Mouse (Mus musculus) stomach, embryonic 15.5 days (tissue): ENCODE data around the gene Tmco4. TPM values are rescaled to one million over a fixed set of nuclear protein-coding genes. Genes with fewer than 3 reads are reported as not detected.

ENCODE experiments used
- ATAC-seq: fragments of 200-750 bp; cut with Nextera tagmentation; 2 replicates; pipeline ENCODE4 v1.8.0; 2017; ENCODE audit warnings: low read depth, moderate number of reproducible peaks, moderate TSS enrichment; ENCODE audit not compliant: insufficient read depth, low FRiP score
- H3K27ac ChIP-seq: fragments of 300-500 bp; sonication (generic); 2 replicates; pipeline ENCODE4 v1.5.1; 2015; ENCODE audit warnings: mild to moderate bottlenecking, inconsistent platforms
- H3K27me3 ChIP-seq: fragments of 300-500 bp; sonication (generic); replicated peaks from 2 replicates; pipeline ENCODE4 v1.6.1; 2015; ENCODE audit warnings: inconsistent platforms
- H3K36me3 ChIP-seq: fragments of 300-500 bp; sonication (generic); 2 replicates; pipeline ENCODE4 v1.6.1; 2015; ENCODE audit warnings: inconsistent platforms
- H3K4me1 ChIP-seq: fragments of 300-500 bp; sonication (generic); 2 replicates; pipeline ENCODE4 v1.6.1; 2015; ENCODE audit warnings: inconsistent platforms
- H3K4me2 ChIP-seq: fragments of 300-500 bp; sonication (generic); 2 replicates; pipeline ENCODE4 v1.6.1; 2015; ENCODE audit warnings: mild to moderate bottlenecking, inconsistent platforms
- H3K4me3 ChIP-seq: fragments of 300-500 bp; sonication (generic); replicated peaks from 2 replicates; pipeline ENCODE4 v1.5.1; 2015; ENCODE audit warnings: inconsistent platforms
- H3K9ac ChIP-seq: fragments of 300-500 bp; sonication (generic); 2 replicates; pipeline ENCODE4 v1.6.1; 2015; ENCODE audit warnings: inconsistent platforms
- H3K9me3 ChIP-seq: fragments of 300-500 bp; sonication (generic); 2 replicates; pipeline ENCODE4 v1.6.1; 2016; ENCODE audit warnings: inconsistent platforms
- WGBS: fragments of 180-500 bp; shearing (Covaris S2); methylation state at CpG from one replicate; pipeline ENCODE4 v1.1.7; 2015; 5-methylcytosine and 5-hydroxymethylcytosine counted together
- polyA plus RNA-seq: library from polyadenylated mRNA; unstranded; fragments of >200 nt; fragmentation: Nextera tagmentation; extraction: Ambion mirVana; gene quantifications from 2 replicates; pipeline ENCODE4 v1.2.1, GENCODE M21; 2015

The Tmco4 gene
- polyA plus RNA-seq, 1 experiment from 2014 or later = 9.2 TPM

GRCm38 (mm10) chr4:139100326-139100725 is 127.6 kb downstream of the Tmco4 start:
- 90% methylated on average over 8 of the region's 8 CpGs for WGBS
- no peak overlapping the region for H3K4me2 ChIP-seq
- ATAC-seq = no peak

GRCm38 (mm10) chr4:139101546-139101945 is 128.9 kb downstream of the Tmco4 start:
- H3K9me3 ChIP-seq = no peaks in the 10 kb centered on the region
- no peak for ATAC-seq
- no peak overlapping the region for H3K9ac ChIP-seq
- no peak overlapping the region for H3K4me2 ChIP-seq
- peaks cover under 1% of the 10 kb centered on the region; the same call in 1 of the 2 replicates for H3K4me1 ChIP-seq
- 71% methylated on average over 6 of the region's 6 CpGs for WGBS
- H3K27me3 ChIP-seq = no peaks in the 10 kb centered on the region
- peaks cover 12% of the 10 kb centered on the region; the same call in 1 of the 2 replicates for H3K36me3 ChIP-seq
- no peak overlapping the region for H3K27ac ChIP-seq
- no peak overlapping the region for H3K4me3 ChIP-seq

More at GRCm38 (mm10) chr4:139100326-139100725, 127.6 kb downstream of the Tmco4 start:
- peaks cover 12% of the 10 kb centered on the region; the same call in 1 of the 2 replicates for H3K36me3 ChIP-seq
- H3K9ac ChIP-seq = no peak overlapping the region
- H3K4me1 ChIP-seq = peaks cover 6% of the 10 kb centered on the region; the same call in 1 of the 2 replicates
- H3K27me3 ChIP-seq = no peaks in the 10 kb centered on the region
- H3K27ac ChIP-seq = no peak overlapping the region
- H3K4me3 ChIP-seq = no peak overlapping the region
- H3K9me3 ChIP-seq = no peaks in the 10 kb centered on the region

- ATAC-seq = no peak
- Histone ChIP-seq H3K27me3 (no peaks in the 10 kb centered on the region), H3K27ac (no peak overlapping the region), H3K4me2 (no peak overlapping the region), H3K9me3 (no peaks in the 10 kb centered on the region), H3K9ac (no peak overlapping the region), H3K4me3 (no peak overlapping the region), H3K4me1 (peaks cover 2% of the 10 kb centered on the region), H3K36me3 (peaks cover 12% of the 10 kb centered on the region; the same call in 1 of the 2 replicates)
- WGBS = 93% methylated on average over 1 of the region's 1 CpGs
Observed at GRCm38 (mm10) chr4:139105453-139105852, 132.8 kb downstream of the Tmco4 start.

Other genes starting within 250 kb of the Tmco4 start
- 0.18 and 0.39 TPM in 2 replicates for gene Pla2g2c, start 248.1 kb upstream of the Tmco4 start, polyA plus RNA-seq
- 1.3 and 1.6 TPM in 2 replicates for gene Ubxn10, start 235.7 kb upstream of the Tmco4 start, polyA plus RNA-seq
- gene Pla2g2f, start 215.3 kb upstream of the Tmco4 start, polyA plus RNA-seq = 1.3 and 1.5 TPM in 2 replicates
- 0.62 and 1.1 TPM in 2 replicates for gene Pla2g2d, start 197.2 kb upstream of the Tmco4 start, polyA plus RNA-seq
- 0.18 and 0.32 TPM in 2 replicates for gene Pla2g5, start 109.4 kb upstream of the Tmco4 start, polyA plus RNA-seq
- gene Gm13030, start 98.9 kb upstream of the Tmco4 start, polyA plus RNA-seq = not detected in 2 replicates
- gene Pla2g2e, start 94.9 kb upstream of the Tmco4 start, polyA plus RNA-seq = not detected in 2 replicates
- 6.8 and 8.1 TPM in 2 replicates for gene Otud3, start 58.9 kb upstream of the Tmco4 start, polyA plus RNA-seq
- 22.7 and 26.1 TPM in 2 replicates for gene Rnf186, start 5.8 kb upstream of the Tmco4 start, polyA plus RNA-seq
- 0.14 TPM in 1 of 2 replicates, not detected in the other for gene Htr6, start 102.7 kb downstream of the Tmco4 start, polyA plus RNA-seq
- 55.6 and 64.6 TPM in 2 replicates for gene Nbl1, start 120.1 kb downstream of the Tmco4 start, polyA plus RNA-seq
- gene Minos1, start 158.2 kb downstream of the Tmco4 start, polyA plus RNA-seq = 514 and 574 TPM in 2 replicates
- 375 and 416 TPM in 2 replicates for gene Capzb, start 220.0 kb downstream of the Tmco4 start, polyA plus RNA-seq